19 mouse cellular contexts compared by ENCODE assay signal in genomic region chr3:68558744-68559143, GRCm38 (mm10).
"Had no signal": no experiment of that assay in that cellular context is flagged by ENCODE, and none has a peak within 500 bp of the region (broad histone marks: within the 10 kb centered on the region; RNA-seq: fewer than 3 reads in every experiment).

No protein-coding gene starts in this region.

- H3K4me1 ChIP-seq: limb, embryonic 15.5 days; liver, embryonic 12.5 days; liver, embryonic 15.5 days; midbrain, embryonic 12.5 days had no signal

- H3K27me3 ChIP-seq: kidney, embryonic 15.5 days; limb, embryonic 12.5 days; limb, embryonic 15.5 days; liver, embryonic 12.5 days; liver, embryonic 15.5 days; midbrain, embryonic 12.5 days had no signal

- ATAC-seq: hindbrain, postnatal 0 days; inflammation-experienced regulatory T-cells, adult 6 months; liver, embryonic 12.5 days had no signal

- H3K4me2 ChIP-seq: kidney, embryonic 15.5 days; limb, embryonic 12.5 days; limb, embryonic 15.5 days; liver, embryonic 12.5 days; liver, embryonic 15.5 days; midbrain, embryonic 12.5 days had no signal

- H3K4me3 ChIP-seq: kidney, embryonic 15.5 days; limb, embryonic 12.5 days; limb, embryonic 15.5 days; liver, embryonic 12.5 days; liver, embryonic 15.5 days; midbrain, embryonic 12.5 days had no signal

- H3K27ac ChIP-seq: hindbrain, postnatal 0 days; kidney, embryonic 15.5 days; limb, embryonic 12.5 days; limb, embryonic 15.5 days; liver, embryonic 12.5 days; liver, embryonic 15.5 days; midbrain, embryonic 12.5 days had no signal

- H3K9ac ChIP-seq: kidney, embryonic 15.5 days; limb, embryonic 12.5 days; limb, embryonic 15.5 days; liver, embryonic 12.5 days; liver, embryonic 15.5 days; midbrain, embryonic 12.5 days had no signal

- H3K36me3 ChIP-seq: kidney, embryonic 15.5 days; limb, embryonic 12.5 days; limb, embryonic 15.5 days; liver, embryonic 12.5 days; liver, embryonic 15.5 days; midbrain, embryonic 12.5 days had no signal

- H3K9me3 ChIP-seq: kidney, embryonic 15.5 days; limb, embryonic 12.5 days; limb, embryonic 15.5 days; liver, embryonic 12.5 days; liver, embryonic 15.5 days; midbrain, embryonic 12.5 days had no signal

- DNase-seq: kidney, adult 8-10 months; kidney, postnatal 10 days; kidney, postnatal 36 days; layer of hippocampus, postnatal 36 days; left cerebral cortex, postnatal 4 days; lung, adult 2 months; lung, postnatal 14 days; lung, postnatal 4 days; thymus, adult 2 months; thymus, postnatal 14 days; thymus, postnatal 4 days had no signal
